Mouse (Mus musculus): ENCODE results near the gene Terb2. TPM values are rescaled to one million over a fixed set of nuclear protein-coding genes. Genes with fewer than 3 reads are reported as not detected.

The Terb2 gene
- not detected in 2 replicates for polyA plus RNA-seq (2015; fragmentation: Nextera tagmentation; extraction: Ambion mirVana)

DNA sequence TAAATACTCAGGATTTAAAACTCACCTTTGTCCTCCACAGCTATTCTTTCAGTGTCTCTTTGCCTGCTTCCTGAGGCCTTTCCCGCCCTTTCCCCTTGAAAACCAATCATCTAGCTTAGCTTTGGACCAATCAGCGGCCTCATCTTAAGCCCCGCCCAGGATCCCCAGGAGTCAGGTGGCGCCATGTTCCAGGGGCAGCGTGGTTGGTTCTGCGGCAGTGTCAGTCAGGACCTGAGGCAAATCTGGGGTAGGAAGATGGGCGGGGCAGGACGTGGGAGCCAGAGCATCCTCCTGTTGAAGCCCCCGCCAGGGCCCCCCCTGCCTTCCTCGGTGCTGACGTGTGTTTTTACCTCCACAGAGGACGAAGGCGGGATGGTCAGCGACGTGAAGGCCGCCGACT, at the start of gene Terb2, which contains the start of gene Patl2:
Gene Terb2, plus strand, starts transcription at position 167 of the 400 bp plus-strand sequence.
Gene Patl2, minus strand, starts transcription at position 84 of the 400 bp plus-strand sequence.
- Histone ChIP-seq H3K36me3 (ENCODE audit: insufficient read depth, low read length) (no peaks in the 10 kb centered on the region), H3K27me3 (ENCODE audit: insufficient read depth, low read length) (no peaks in the 10 kb centered on the region), H3K9me3 (replicated peaks; ENCODE audit: low read length) (no peaks in the 10 kb centered on the region)

DNA sequence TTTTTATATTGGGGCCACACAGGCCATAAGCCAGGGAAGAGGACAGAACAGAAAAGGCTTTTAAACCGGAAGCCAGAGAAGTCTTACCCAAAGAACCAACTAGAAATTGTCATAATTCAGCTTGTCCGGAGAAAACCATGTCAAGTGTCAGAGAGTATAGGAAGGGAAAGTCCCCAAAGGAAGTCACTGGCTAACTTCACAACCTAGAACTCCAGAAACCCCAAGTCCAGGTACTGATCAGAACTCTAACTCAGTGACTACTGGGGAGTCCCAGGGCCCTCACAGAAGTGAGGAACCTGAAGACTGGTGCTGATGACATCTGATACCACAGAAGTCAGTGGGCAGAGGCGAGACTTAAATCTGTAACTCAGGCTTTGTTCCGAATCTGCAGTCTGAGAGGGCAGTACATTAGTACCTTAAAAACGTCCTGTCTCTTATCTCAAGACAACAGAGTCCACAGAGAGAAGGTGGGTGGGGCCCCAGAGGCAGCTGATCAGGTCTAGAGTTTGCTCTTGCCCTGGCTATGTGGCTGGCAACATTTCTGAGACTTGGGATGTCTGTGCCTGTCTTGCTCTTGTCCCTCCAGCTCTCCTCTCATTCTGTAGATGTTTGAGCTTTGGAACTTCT, 48.1 kb upstream of the Terb2 start:
- no peaks in the 10 kb centered on the region for H3K36me3 ChIP-seq (ENCODE audit: insufficient read depth, low read length)
- 41% methylated on average over 5 of the region's 5 CpGs for WGBS
- H3K27me3 ChIP-seq (ENCODE audit: insufficient read depth, low read length), result no peaks in the 10 kb centered on the region
- H3K4me2 ChIP-seq (ENCODE audit: low read length), result no peak overlapping the region
- no peak for DNase-seq (ENCODE audit: low spot score)
- no peak for TF ChIP-seq CTCF (IDR thresholded peaks at IDR 0.05; ENCODE audit: low read depth)
- no peak overlapping the region for H3K27ac ChIP-seq
- no peaks in the 10 kb centered on the region for H3K9me3 ChIP-seq (replicated peaks; ENCODE audit: low read length)
- no peaks in the 10 kb centered on the region for H3K4me1 ChIP-seq (replicated peaks; ENCODE audit: insufficient read depth, low read length)
- no peak overlapping the region for H3K4me3 ChIP-seq (replicated peaks; ENCODE audit: low read depth, low read length)
- H3K9ac ChIP-seq (ENCODE audit: low read depth, low read length), result no peak overlapping the region
- ATAC-seq (replicated peaks; ENCODE audit: low FRiP score, low read depth), result no peak

More for the DNA sequence above, at the start of gene Terb2, which contains the start of gene Patl2:
- Histone ChIP-seq H3K4me2 (ENCODE audit: low read length) (no peak within 1 kb of the TSS), H3K4me3 (replicated peaks; ENCODE audit: low read depth, low read length) (no peak within 1 kb of the TSS), H3K9ac (ENCODE audit: low read depth, low read length) (no peak within 1 kb of the TSS), H3K27ac (no peak within 1 kb of the TSS), H3K4me1 (replicated peaks; ENCODE audit: insufficient read depth, low read length) (no peaks in the 10 kb centered on the region)
- WGBS, result 87% methylated on average over 17 of the region's 17 CpGs
- TF ChIP-seq CTCF (IDR thresholded peaks at IDR 0.05; ENCODE audit: low read depth), result no peak
- ATAC-seq (replicated peaks; ENCODE audit: low FRiP score, low read depth) (no peak), DNase-seq (ENCODE audit: low spot score) (no peak)

DNA sequence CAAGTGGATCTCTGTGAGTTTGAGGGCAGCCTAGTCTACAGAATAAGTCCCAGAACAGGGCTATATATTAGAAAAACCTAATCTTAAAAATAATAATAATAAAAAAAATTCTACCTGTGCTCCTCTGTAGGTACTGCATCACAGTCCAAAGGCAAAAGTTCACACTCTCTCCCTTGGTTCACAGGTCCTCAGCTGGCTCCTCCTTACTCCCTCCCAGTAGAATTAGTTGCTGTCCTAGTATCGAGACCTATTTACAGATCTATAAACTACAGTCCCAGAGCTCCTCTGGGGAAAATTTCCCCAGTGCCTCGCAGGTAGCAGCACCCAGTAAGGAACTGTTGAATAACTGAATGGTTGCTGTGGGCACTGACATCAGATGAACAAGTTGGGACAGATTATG, 45.3 kb upstream of the Terb2 start:
- TF ChIP-seq CTCF (IDR thresholded peaks at IDR 0.05; ENCODE audit: low read depth), result no peak
- Histone ChIP-seq H3K4me2 (ENCODE audit: low read length) (no peak overlapping the region), H3K9ac (ENCODE audit: low read depth, low read length) (no peak overlapping the region), H3K27ac (no peak overlapping the region), H3K4me3 (replicated peaks; ENCODE audit: low read depth, low read length) (no peak overlapping the region), H3K9me3 (replicated peaks; ENCODE audit: low read length) (no peaks in the 10 kb centered on the region), H3K27me3 (ENCODE audit: insufficient read depth, low read length) (no peaks in the 10 kb centered on the region), H3K4me1 (replicated peaks; ENCODE audit: insufficient read depth, low read length) (no peaks in the 10 kb centered on the region), H3K36me3 (ENCODE audit: insufficient read depth, low read length) (no peaks in the 10 kb centered on the region)
- ATAC-seq (replicated peaks; ENCODE audit: low FRiP score, low read depth), result no peak
- no peak for DNase-seq (ENCODE audit: low spot score)
- 82% methylated on average over 2 of the region's 2 CpGs for WGBS

DNA sequence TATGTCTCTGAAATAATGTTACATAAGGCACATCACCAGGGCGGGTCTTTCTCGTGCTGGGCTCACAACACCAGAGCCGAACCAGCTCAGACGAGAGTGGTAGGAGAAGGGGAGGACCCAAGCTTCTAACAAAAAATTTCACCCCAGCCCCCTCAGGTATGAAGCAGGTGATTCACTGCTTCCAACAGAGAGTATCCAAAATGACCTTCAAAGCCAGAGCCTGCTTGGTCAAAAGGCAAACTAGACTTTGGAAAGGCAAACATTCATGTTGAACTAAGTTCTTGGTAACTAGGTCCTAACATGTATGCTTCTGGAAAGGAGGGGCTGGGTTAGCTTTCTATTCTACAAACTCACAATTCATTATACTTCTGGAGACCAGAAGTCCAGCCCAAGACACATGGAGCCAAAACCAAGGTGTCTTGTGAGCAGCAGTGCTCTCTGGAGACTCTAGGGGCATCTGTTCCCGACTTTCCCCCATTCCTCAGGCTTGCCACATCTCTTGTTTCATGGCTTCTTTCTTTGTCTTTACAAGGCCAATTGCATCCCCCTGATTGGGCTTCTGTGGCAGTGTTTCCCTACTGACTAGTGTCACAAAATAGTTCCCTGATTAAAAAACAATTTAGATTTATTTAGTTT, 44.6 kb upstream of the Terb2 start:
- peak; percentile 12; the same call in 1 of the 2 replicates for TF ChIP-seq CTCF (IDR thresholded peaks at IDR 0.05; ENCODE audit: low read depth)
- Histone ChIP-seq H3K4me3 (replicated peaks; ENCODE audit: low read depth, low read length) (no peak overlapping the region), H3K36me3 (ENCODE audit: insufficient read depth, low read length) (no peaks in the 10 kb centered on the region), H3K27ac (no peak overlapping the region), H3K9ac (ENCODE audit: low read depth, low read length) (no peak overlapping the region), H3K27me3 (ENCODE audit: insufficient read depth, low read length) (no peaks in the 10 kb centered on the region), H3K4me1 (replicated peaks; ENCODE audit: insufficient read depth, low read length) (no peaks in the 10 kb centered on the region), H3K9me3 (replicated peaks; ENCODE audit: low read length) (no peaks in the 10 kb centered on the region), H3K4me2 (ENCODE audit: low read length) (no peak overlapping the region)
- ATAC-seq (replicated peaks; ENCODE audit: low FRiP score, low read depth), result no peak
- DNase-seq (ENCODE audit: low spot score), result no peak
- 76% methylated on average over 5 of the region's 5 CpGs for WGBS

DNA sequence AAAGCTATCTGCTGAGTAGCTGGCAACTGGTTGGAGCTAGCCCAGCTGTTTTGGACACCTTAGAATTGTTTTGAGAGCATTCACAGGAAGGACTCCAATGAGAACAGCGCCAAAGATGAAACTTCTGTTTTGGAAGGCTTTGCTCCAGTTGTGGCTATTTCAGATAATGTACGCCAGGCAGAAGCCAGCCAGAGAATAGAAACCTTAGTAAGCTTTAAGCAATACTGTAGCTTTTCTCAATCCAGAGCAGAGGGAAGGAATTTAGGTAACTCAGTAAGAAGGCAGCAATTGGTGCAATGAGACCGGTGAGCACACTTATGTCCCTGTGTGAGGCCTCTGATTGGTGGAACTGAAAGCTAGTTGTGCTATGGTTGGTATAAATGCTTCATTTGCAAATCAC, 43.0 kb upstream of the Terb2 start:
- H3K9ac ChIP-seq (ENCODE audit: low read depth, low read length), result no peak overlapping the region
- H3K4me3 ChIP-seq (replicated peaks; ENCODE audit: low read depth, low read length), result no peak overlapping the region
- no peaks in the 10 kb centered on the region for H3K9me3 ChIP-seq (replicated peaks; ENCODE audit: low read length)
- H3K27me3 ChIP-seq (ENCODE audit: insufficient read depth, low read length), result no peaks in the 10 kb centered on the region
- DNase-seq (ENCODE audit: low spot score) (no peak), ATAC-seq (replicated peaks; ENCODE audit: low FRiP score, low read depth) (no peak)
- no peak overlapping the region for H3K27ac ChIP-seq
- 0 out of 2 replicates have a peak, but pooled peaks cover 4% of the 10 kb centered on the region for H3K4me1 ChIP-seq (replicated peaks; ENCODE audit: insufficient read depth, low read length)
- H3K36me3 ChIP-seq (ENCODE audit: insufficient read depth, low read length), result no peaks in the 10 kb centered on the region
- no peak overlapping the region for H3K4me2 ChIP-seq (ENCODE audit: low read length)
- TF ChIP-seq CTCF (IDR thresholded peaks at IDR 0.05; ENCODE audit: low read depth), result no peak
- 92% methylated on average over 3 of the region's 3 CpGs for WGBS

DNA sequence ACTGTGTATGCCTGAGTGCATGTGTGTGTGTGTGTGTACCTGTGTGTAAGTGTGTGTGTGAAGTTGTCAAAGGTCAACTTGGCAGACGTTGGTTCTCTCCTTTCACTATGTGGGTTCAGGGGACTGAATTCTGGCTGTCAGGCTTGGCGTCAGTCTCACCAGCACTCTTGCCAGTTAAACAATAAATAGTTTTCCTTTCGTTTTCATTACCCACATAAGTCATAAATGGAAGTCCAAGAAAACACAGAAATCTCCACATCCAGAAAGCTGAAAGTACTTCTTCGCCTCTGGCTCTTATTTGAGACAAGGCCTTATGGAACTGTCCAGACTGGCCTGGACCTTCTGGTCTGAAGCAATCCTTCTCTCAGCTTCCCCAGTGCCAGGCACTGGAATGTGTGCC, 40.3 kb upstream of the Terb2 start:
- DNase-seq (ENCODE audit: low spot score) (no peak), ATAC-seq (replicated peaks; ENCODE audit: low FRiP score, low read depth) (no peak)
- no peak overlapping the region for H3K27ac ChIP-seq
- no peak for TF ChIP-seq CTCF (IDR thresholded peaks at IDR 0.05; ENCODE audit: low read depth)
- no peaks in the 10 kb centered on the region for H3K27me3 ChIP-seq (ENCODE audit: insufficient read depth, low read length)
- WGBS, result 64% methylated on average over 4 of the region's 4 CpGs
- H3K4me3 ChIP-seq (replicated peaks; ENCODE audit: low read depth, low read length), result no peak overlapping the region
- no peaks in the 10 kb centered on the region for H3K36me3 ChIP-seq (ENCODE audit: insufficient read depth, low read length)
- H3K9ac ChIP-seq (ENCODE audit: low read depth, low read length), result no peak overlapping the region
- H3K4me2 ChIP-seq (ENCODE audit: low read length), result no peak overlapping the region
- H3K9me3 ChIP-seq (replicated peaks; ENCODE audit: low read length), result no peaks in the 10 kb centered on the region
- peaks cover 4% of the 10 kb centered on the region; the same call in 1 of the 2 replicates for H3K4me1 ChIP-seq (replicated peaks; ENCODE audit: insufficient read depth, low read length)
